Mouse (Mus musculus) testis, adult 2 months (tissue): ENCODE data around the gene Pde4d.

Source experiments
- CTCF ChIP-seq: fragments of 200-500 bp; IDR thresholded peaks from 2 replicates; pipeline ENCODE4 v1.5.1; 2012; ENCODE audit warnings: low read depth, mild to moderate bottlenecking, inconsistent platforms, low read length, moderate library complexity; ENCODE audit not compliant: control insufficient read depth, insufficient read depth, insufficient replicate concordance
- POLR2A ChIP-seq: fragments of 200-500 bp; IDR thresholded peaks from 2 replicates; pipeline ENCODE4 v1.6.1; 2012; ENCODE audit warnings: low read depth, mild to moderate bottlenecking, inconsistent platforms, low read length, moderate library complexity; ENCODE audit not compliant: control insufficient read depth

DNA sequence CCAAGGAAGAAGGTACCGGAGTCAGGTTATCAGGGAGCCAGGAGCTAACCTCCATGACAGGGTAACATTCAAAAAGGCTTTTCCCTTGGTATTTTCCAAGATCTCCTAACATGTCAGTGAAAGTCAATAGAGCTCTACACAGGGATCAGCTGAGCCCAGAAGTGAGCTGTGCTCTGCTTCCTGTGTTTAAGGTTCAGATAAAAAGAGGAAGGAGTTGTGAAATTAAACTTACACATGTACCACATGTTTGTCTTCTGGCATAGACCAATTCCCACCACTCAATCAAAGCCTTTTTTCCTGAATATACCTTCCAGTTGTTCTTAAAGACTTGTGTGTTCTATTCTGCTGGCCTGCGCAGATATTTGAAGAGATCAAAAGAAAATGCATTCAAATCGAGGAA lies 37.3 kb downstream of the Pde4d start:
- TF ChIP-seq CTCF (no peak), POLR2A (no peak)
